Mouse (Mus musculus) limb, embryonic 15.5 days (tissue): ENCODE measurements around the gene Gm43552. TPM values are rescaled to one million over a fixed set of nuclear protein-coding genes. Genes with fewer than 3 reads are reported as not detected.
"Not testable (repeated sequence)": the region's sequence is repeated elsewhere in the genome, so short reads cannot be mapped to it uniquely, and the experiment has no call there.

Experiments used
- ATAC-seq: fragments of 200-750 bp; cut with Nextera tagmentation; 2 replicates; pipeline ENCODE4 v1.8.0; 2017; ENCODE audit warnings: low read depth, moderate TSS enrichment; ENCODE audit not compliant: insufficient number of reproducible peaks, low FRiP score, low TSS enrichment
- H3K27ac ChIP-seq: fragments of 300-500 bp; sonication (generic); 2 replicates; pipeline ENCODE4 v1.5.1; 2015; ENCODE audit warnings: moderate library complexity, mild to moderate bottlenecking, inconsistent platforms
- H3K27me3 ChIP-seq: fragments of 300-500 bp; sonication (generic); 2 replicates; pipeline ENCODE4 v1.6.1; 2015; ENCODE audit warnings: inconsistent platforms
- H3K36me3 ChIP-seq: fragments of 300-500 bp; sonication (generic); 2 replicates; pipeline ENCODE4 v1.6.1; 2015; ENCODE audit warnings: inconsistent platforms
- H3K4me1 ChIP-seq: fragments of 300-500 bp; sonication (generic); 2 replicates; pipeline ENCODE4 v1.6.1; 2015; ENCODE audit warnings: inconsistent platforms
- H3K4me2 ChIP-seq: fragments of 300-500 bp; sonication (generic); 2 replicates; pipeline ENCODE4 v1.6.1; 2015; ENCODE audit warnings: mild to moderate bottlenecking, inconsistent platforms
- H3K4me3 ChIP-seq: fragments of 300-500 bp; sonication (generic); 2 replicates; pipeline ENCODE4 v1.5.1; 2015; ENCODE audit warnings: mild to moderate bottlenecking, inconsistent platforms
- H3K9ac ChIP-seq: fragments of 300-500 bp; sonication (generic); 2 replicates; pipeline ENCODE4 v1.6.1; 2015; ENCODE audit warnings: inconsistent platforms
- H3K9me3 ChIP-seq: fragments of 300-500 bp; sonication (generic); 2 replicates; pipeline ENCODE4 v1.6.1; 2016; ENCODE audit warnings: inconsistent platforms
- WGBS: fragments of 180-500 bp; shearing (Covaris S2); methylation state at CpG from one replicate; pipeline ENCODE4 v1.1.7; 2015; 5-methylcytosine and 5-hydroxymethylcytosine counted together
- polyA plus RNA-seq: library from polyadenylated mRNA; unstranded; fragments of >200 nt; fragmentation: Nextera tagmentation; extraction: Ambion mirVana; gene quantifications from 2 replicates; pipeline ENCODE4 v1.2.1, GENCODE M21; 2015

The Gm43552 gene
- not detected in 2 replicates for polyA plus RNA-seq

- Histone ChIP-seq H3K9me3 (no peaks in the 10 kb centered on the region), H3K4me2 (peak within 1 kb of the TSS; percentile 66), H3K36me3 (no peaks in the 10 kb centered on the region), H3K4me1 (peaks cover 21% of the 10 kb centered on the region), H3K4me3 (peak within 1 kb of the TSS; percentile 97), H3K27ac (peak within 1 kb of the TSS; percentile 96), H3K9ac (peak within 1 kb of the TSS; percentile 96), H3K27me3 (no peaks in the 10 kb centered on the region)
- peak; percentile 95 for ATAC-seq
- WGBS: under 1% methylated on average over 69 of the region's 69 CpGs
These were observed at the start of gene Gm43552 for GRCm38 (mm10) chr5:65492716-65493531. TSS of gene Gm43552 (minus strand) at chr5:65492833.

GRCm38 (mm10) chr5:65541889-65542288 is 49.3 kb upstream of the Gm43552 start:
- Histone ChIP-seq H3K4me2 (no peak overlapping the region), H3K9ac (no peak overlapping the region), H3K36me3 (no peaks in the 10 kb centered on the region), H3K4me3 (no peak overlapping the region), H3K9me3 (no peaks in the 10 kb centered on the region), H3K27me3 (no peaks in the 10 kb centered on the region), H3K4me1 (peaks cover 11% of the 10 kb centered on the region), H3K27ac (no peak overlapping the region)
- ATAC-seq: no peak
- 73% methylated on average over 3 of the region's 3 CpGs for WGBS

- peaks cover 13% of the 10 kb centered on the region for H3K4me1 ChIP-seq
- H3K4me3 ChIP-seq: no peak overlapping the region
- 93% methylated on average over 3 of the region's 3 CpGs for WGBS
These were observed 47.2 kb upstream of the Gm43552 start for GRCm38 (mm10) chr5:65539786-65540185.

DNA sequence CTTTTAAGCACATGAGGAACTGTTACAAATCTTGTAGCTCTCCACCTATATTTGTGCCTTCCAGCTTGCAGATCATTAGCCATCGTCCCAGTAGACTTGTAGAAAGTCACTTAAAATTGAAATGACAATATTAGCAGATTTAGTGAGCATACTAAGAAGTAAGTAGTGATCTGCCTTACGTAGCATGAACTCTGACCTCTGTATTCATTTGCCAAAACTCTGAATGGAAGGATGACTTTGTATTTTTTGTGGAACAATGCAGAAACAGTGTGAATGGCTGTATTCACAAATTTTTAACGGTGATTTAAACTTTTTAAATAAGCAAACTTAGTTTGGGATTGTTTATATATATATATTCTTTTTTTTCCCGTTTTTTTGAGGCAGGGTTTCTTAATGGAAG is 46.2 kb upstream of the Gm43552 start:
- Histone ChIP-seq H3K36me3 (no peaks in the 10 kb centered on the region), H3K27me3 (no peaks in the 10 kb centered on the region), H3K4me3 (peak overlapping the region; percentile 16; the same call in 1 of the 2 replicates), H3K9ac (no peak overlapping the region), H3K27ac (no peak overlapping the region), H3K4me1 (peaks cover 13% of the 10 kb centered on the region), H3K4me2 (peak overlapping the region; percentile 32), H3K9me3 (no peaks in the 10 kb centered on the region)
- ATAC-seq: no peak
- WGBS: 46% methylated on average over 4 of the region's 4 CpGs

More at GRCm38 (mm10) chr5:65539786-65540185, 47.2 kb upstream of the Gm43552 start:
- H3K36me3 ChIP-seq: no peaks in the 10 kb centered on the region
- no peak for ATAC-seq
- H3K4me2 ChIP-seq: no peak overlapping the region
- H3K27ac ChIP-seq: no peak overlapping the region
- H3K9ac ChIP-seq: no peak overlapping the region
- no peaks in the 10 kb centered on the region for H3K27me3 ChIP-seq
- H3K9me3 ChIP-seq: no peaks in the 10 kb centered on the region

- peak overlapping the region; percentile 98 for H3K27ac ChIP-seq
- H3K4me2 ChIP-seq: peak overlapping the region; percentile 57
- H3K36me3 ChIP-seq: no peaks in the 10 kb centered on the region
- no peaks in the 10 kb centered on the region for H3K9me3 ChIP-seq
- H3K4me1 ChIP-seq: peaks cover 13% of the 10 kb centered on the region
- peak overlapping the region; percentile 87 for H3K4me3 ChIP-seq
- peak overlapping the region; percentile 93 for H3K9ac ChIP-seq
- 1% methylated on average over 4 of the region's 4 CpGs for WGBS
- no peaks in the 10 kb centered on the region for H3K27me3 ChIP-seq
- ATAC-seq: no peak
These were observed 45.5 kb upstream of the Gm43552 start for GRCm38 (mm10) chr5:65538121-65538520.

- Histone ChIP-seq H3K9me3 (no peaks in the 10 kb centered on the region), H3K9ac (peak overlapping the region; percentile 93), H3K4me3 (peak overlapping the region; percentile 87), H3K27ac (peak overlapping the region; percentile 98), H3K27me3 (no peaks in the 10 kb centered on the region), H3K4me1 (peaks cover 13% of the 10 kb centered on the region), H3K4me2 (peak overlapping the region; percentile 57), H3K36me3 (no peaks in the 10 kb centered on the region)
- peak; percentile 46 for ATAC-seq
- under 1% methylated on average over 41 of the region's 59 CpGs for WGBS
These were observed 44.9 kb upstream of the Gm43552 start for GRCm38 (mm10) chr5:65537420-65538071.

DNA sequence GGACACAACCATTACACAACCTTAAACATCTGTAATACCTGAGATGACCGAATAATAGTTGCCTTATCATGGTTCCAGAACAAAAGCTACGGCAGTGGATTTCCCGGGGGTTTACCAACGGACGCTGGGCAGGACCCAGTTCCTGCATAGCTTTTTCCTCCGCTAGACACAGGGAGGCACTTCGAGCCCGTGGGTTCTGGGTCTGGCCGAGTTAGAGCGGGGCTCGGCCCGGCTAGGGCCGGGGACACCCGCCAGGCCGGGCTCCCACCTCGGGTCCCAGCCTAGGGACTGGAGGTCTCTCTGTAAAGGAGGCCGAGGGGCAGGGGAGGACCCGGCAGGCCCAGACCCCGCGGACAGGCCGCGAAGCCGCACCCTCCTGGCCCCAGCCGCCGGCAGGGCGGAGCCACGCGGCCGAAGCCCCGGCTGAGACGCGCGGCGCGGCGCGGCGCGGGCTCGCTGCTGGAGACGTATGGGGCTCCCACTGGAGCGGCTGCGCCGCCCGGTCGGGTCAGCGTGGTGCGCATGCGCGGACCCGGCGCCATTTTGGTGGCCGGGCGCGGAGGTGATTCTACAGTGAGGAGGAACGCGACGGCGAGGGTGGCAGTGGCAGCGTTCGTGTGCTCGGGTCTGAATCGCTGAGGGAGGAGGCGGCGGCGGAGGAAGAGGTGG is 44.3 kb upstream of the Gm43552 start, which contains the start of the genes Smim14 and Ube2k:
Gene Smim14 (minus strand): TSS at position 434 of the 669 bp plus-strand sequence.
Gene Ube2k (plus strand): TSS at position 483 of the 669 bp plus-strand sequence.
- Histone ChIP-seq H3K9ac (peak within 1 kb of the TSS; percentile 93), H3K4me2 (peak within 1 kb of the TSS; percentile 57), H3K36me3 (no peaks in the 10 kb centered on the region), H3K27me3 (no peaks in the 10 kb centered on the region), H3K4me1 (peaks cover 10% of the 10 kb centered on the region), H3K4me3 (peak within 1 kb of the TSS; percentile 87), H3K9me3 (no peaks in the 10 kb centered on the region), H3K27ac (peak within 1 kb of the TSS; percentile 98)
- ATAC-seq: peak; percentile 96
- under 1% methylated on average over 66 of the region's 66 CpGs for WGBS

- Histone ChIP-seq H3K27ac (peak overlapping the region; percentile 98), H3K4me3 (peak overlapping the region; percentile 87), H3K4me2 (peak overlapping the region; percentile 57)
- H3K36me3 ChIP-seq, ATAC-seq, H3K9ac ChIP-seq, H3K4me1 ChIP-seq, H3K27me3 ChIP-seq, H3K9me3 ChIP-seq: not testable (repeated sequence)
- 81% methylated on average over 10 of the region's 10 CpGs for WGBS
These were observed 43.4 kb upstream of the Gm43552 start for GRCm38 (mm10) chr5:65536068-65536465.

- H3K36me3 ChIP-seq: no peaks in the 10 kb centered on the region
- no peak overlapping the region for H3K4me2 ChIP-seq
- ATAC-seq: no peak
- 72% methylated on average over 5 of the region's 5 CpGs for WGBS
- no peak overlapping the region for H3K4me3 ChIP-seq
- no peak overlapping the region for H3K27ac ChIP-seq
- no peaks in the 10 kb centered on the region for H3K27me3 ChIP-seq
- H3K4me1 ChIP-seq: peaks cover 10% of the 10 kb centered on the region
- H3K9ac ChIP-seq: no peak overlapping the region
- no peaks in the 10 kb centered on the region for H3K9me3 ChIP-seq
These were observed 42.9 kb upstream of the Gm43552 start for GRCm38 (mm10) chr5:65535457-65536067.

GRCm38 (mm10) chr5:65534496-65534895 is 41.9 kb upstream of the Gm43552 start:
- H3K4me1 ChIP-seq: peaks cover 8% of the 10 kb centered on the region
- ATAC-seq: no peak
- 65% methylated on average over 4 of the region's 4 CpGs for WGBS

GRCm38 (mm10) chr5:65531283-65531682 is 38.6 kb upstream of the Gm43552 start:
- Histone ChIP-seq H3K4me1 (peaks cover under 1% of the 10 kb centered on the region; the same call in 1 of the 2 replicates), H3K9me3 (no peaks in the 10 kb centered on the region), H3K36me3 (no peaks in the 10 kb centered on the region), H3K9ac (no peak overlapping the region), H3K27me3 (no peaks in the 10 kb centered on the region), H3K4me2 (no peak overlapping the region), H3K27ac (no peak overlapping the region), H3K4me3 (no peak overlapping the region)
- no peak for ATAC-seq
- WGBS: 68% methylated on average over 3 of the region's 3 CpGs

More at GRCm38 (mm10) chr5:65534496-65534895, 41.9 kb upstream of the Gm43552 start:
- Histone ChIP-seq H3K9ac (no peak overlapping the region), H3K4me3 (no peak overlapping the region), H3K9me3 (no peaks in the 10 kb centered on the region), H3K27me3 (no peaks in the 10 kb centered on the region), H3K27ac (no peak overlapping the region), H3K36me3 (no peaks in the 10 kb centered on the region), H3K4me2 (no peak overlapping the region)
